Mouse (Mus musculus): ENCODE results near the gene Cdk7.

DNA sequence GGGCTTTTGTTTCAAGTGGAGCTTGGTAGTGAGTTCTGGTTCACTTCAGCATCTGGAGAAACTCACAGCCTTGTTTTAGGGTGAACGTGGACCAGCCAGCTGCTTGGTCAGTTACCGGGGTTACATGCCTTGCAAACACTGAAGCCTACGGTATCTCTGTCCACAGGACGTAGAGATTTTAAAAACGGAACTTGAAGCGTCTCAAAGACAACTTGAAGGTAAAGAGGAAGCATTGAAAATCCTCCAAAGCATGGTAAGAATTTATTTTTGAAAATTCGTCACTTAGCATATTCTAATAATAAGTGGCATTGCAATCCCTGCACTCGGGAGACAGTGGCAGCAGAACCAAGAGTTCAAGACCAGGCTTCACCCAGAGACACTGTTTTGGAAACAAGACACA is 49.1 kb downstream of the Cdk7 start:
- no peak for TF ChIP-seq CTCF (IDR thresholded peaks at IDR 0.05; ENCODE audit: low read depth, low read length)
- TF ChIP-seq EP300 (IDR thresholded peaks at IDR 0.05; ENCODE audit: insufficient read depth, low read depth, low read length) = no peak

Data from ES-Bruce4 (cell line).